Mouse (Mus musculus) myocyte (in vitro differentiated cells): ENCODE results near the gene Lbp.

Source experiments
- CEBPB ChIP-seq: IDR thresholded peaks from 2 replicates; pipeline ENCODE4 v1.6.1; 2011; ENCODE audit warnings: mild to moderate bottlenecking, moderate library complexity; ENCODE audit not compliant: poor library complexity, insufficient read depth, severe bottlenecking
- E2F4 ChIP-seq: IDR thresholded peaks from one replicate; pipeline ENCODE4 v1.6.1; 2011; ENCODE audit warnings: mild to moderate bottlenecking, control low read depth, moderate library complexity; ENCODE audit not compliant: insufficient read depth
- MAX ChIP-seq: IDR thresholded peaks from one replicate; pipeline ENCODE4 v1.6.1; 2011; ENCODE audit warnings: low read depth, mild to moderate bottlenecking, control low read depth
- POLR2A ChIP-seq: IDR thresholded peaks from one replicate; pipeline ENCODE4 v1.6.1; 2011; ENCODE audit warnings: low read depth, mild to moderate bottlenecking, control low read depth, moderate library complexity; ENCODE audit not compliant: insufficient read length
- SRF ChIP-seq: IDR thresholded peaks from one replicate; pipeline ENCODE4 v1.6.1; 2011; ENCODE audit warnings: low read depth; ENCODE audit not compliant: control insufficient read depth, insufficient read length

DNA sequence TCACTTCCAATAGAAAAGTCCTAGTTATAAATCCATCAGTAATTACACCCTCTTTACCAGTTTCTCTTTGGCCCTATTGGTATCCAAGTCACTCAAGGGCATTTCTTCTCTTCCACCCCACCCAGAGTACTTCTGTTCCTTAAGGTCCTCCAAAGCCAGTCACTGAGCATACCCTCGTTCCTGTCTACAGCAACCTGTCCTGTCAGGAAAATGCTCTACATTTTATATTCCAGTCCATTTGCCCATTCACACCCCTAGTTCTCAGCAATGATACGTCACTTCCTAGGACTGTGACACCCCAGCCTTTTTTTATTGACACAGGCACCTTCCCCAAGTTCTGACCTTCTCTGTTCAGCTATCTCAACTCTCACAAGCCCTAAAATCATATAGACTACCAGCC, 48.9 kb downstream of the Lbp start:
- TF ChIP-seq POLR2A (no peak), MAX (no peak), CEBPB (no peak), SRF (no peak), E2F4 (no peak)
